Mouse (Mus musculus) c-Kit-positive CD71-negative TER-119-negative erythroid progenitor cells, embryonic 14.5 days (primary cell): Measurements from ENCODE around the gene Hspbap1.

ENCODE experiments used
- DNase-seq: peaks from one replicate; pipeline ENCODE4 v3.0.0-alpha.2; 2013; ENCODE audit warnings: low read depth

Gene Hspbap1

DNA sequence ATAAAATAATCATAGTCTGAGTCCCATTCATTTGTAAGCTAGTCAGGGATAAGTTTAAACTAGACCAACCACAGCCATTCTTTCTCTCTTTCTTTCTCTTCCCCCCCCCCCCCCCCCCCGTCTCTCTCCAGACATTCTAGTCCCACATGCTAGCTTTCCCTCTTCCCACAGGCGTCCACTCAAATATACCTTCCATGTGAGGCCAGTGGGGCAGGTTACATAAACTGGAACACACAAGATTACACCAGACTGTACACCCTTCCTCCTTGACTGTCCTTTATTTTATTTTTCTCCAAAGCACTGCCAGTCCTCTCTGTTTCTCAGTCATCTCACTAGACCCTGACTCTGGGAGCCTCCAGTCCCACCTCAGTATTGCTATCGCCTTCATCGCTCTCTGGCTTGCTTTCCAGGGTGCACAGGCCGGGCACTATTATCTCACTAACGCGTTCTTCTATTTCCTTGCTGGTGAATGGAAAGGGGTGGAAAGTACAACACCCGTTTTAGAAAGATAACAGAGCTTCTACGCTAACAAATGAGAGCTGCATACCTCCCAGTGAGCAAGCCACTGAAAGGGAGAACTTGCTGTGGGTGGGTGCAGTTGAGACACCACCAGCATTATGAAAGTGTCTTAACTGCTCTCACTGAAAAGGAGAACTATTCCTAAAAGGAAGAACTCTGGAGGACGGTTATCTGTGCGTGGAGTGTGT, 6.4 kb upstream of the Hspbap1 start:
- DNase-seq: no peak

DNA sequence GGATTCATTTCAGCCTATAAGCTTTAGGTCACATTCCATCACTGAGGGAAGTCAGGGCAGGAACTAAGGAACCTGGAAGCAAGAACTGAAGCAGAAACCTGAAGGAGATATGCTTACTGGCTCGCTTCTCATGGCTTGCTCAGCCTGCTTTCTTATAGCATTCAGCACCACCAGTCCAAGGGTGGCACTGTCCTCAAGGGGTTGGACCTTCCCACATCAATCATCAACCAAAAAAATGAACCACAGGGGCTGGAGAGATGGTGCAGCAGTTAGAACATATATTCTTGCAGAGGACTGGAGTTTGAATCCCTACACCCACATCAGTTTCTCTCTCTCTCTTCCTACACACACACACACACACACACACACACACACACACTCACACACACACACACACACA, 5.2 kb upstream of the Hspbap1 start:
- DNase-seq: no peak

DNA sequence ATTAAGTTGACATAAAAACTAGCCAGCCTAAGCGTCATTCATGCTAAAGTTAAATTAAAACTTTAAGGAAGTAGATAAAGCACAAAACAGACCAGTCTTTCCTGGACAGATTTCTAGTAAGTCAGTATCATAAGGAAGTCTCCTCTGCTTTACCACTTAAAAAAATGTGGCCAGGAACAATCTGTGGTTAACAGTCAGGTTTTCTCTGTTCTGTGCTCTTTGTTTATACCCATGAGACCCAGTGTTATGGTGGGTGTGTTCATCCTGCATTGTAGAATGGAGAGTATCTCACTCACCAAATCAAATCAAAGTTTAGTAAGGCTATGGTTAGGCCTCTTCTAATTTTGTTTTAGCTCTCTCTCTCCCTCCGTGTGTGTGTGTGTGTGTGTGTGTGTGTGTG, 4.7 kb upstream of the Hspbap1 start:
- DNase-seq: no peak

DNA sequence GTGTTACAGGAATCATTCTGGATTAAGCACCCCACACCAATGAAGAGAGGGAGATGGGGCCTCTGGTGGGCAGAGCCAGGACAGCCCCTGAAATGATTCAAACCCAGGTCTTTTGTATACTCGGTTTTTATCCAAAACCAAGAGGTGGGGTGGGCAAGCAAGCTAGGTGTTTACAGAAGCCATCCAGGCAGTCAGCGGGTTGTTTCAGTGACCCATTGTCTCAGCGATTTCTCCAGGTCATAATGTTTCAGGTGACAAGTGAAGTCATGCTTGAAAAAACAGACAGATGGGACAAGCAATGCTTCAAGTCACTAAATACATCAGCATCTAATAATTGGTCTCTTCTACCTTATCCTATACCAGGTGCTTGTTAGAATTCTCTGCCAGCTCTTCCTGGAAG, 3.8 kb upstream of the Hspbap1 start:
- DNase-seq: no peak

DNA sequence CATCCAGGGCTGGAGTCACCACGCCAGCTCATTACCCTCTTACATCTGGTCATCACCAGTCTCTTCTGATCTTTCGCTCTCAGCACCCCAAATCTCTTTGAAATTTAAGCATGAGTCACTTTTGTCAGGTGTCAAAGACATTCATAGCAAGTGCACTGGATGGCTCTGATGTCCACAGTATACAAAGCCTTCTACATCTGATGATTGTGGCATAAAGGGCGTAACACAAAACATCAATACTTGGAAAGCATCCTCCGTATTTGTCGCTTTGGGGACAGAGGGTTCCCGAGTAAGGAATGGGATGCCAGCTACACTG, 1.7 kb upstream of the Hspbap1 start:
- DNase-seq: no peak

GRCm38 (mm10) chr16:35768785-35769642, 1.2 kb upstream of the Hspbap1 start, which contains the start of gene Dirc2:
Gene Dirc2, minus strand, starts transcription at chr16:35769356.
- DNase-seq: no peak

DNA sequence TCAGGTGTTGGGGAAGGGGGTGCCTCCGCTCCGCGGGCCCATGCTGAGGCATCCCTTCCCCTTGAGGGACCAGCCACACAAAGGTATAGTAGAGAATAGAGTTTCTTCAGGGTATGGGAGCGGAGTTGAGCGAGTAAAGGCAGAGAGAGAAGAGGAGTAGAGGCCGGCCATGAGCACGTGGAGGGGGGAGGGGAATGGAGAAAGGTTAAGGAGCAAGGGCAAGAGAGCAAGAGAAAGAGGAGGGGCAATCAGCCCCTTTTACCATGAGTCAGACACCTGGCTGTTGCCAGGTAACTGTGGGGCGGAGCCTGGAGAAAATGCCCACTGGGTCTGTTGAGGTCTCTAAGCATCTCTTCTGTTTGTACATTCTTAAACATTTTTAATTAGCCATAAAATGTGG, 966 bp downstream of the Hspbap1 start:
- no peak for DNase-seq

GRCm38 (mm10) chr16:35771606-35772005, 1.4 kb downstream of the Hspbap1 start:
- DNase-seq: no peak

- DNase-seq: no peak
Measured at GRCm38 (mm10) chr16:35772598-35772997, 2.4 kb downstream of the Hspbap1 start.

GRCm38 (mm10) chr16:35775835-35776234, 5.7 kb downstream of the Hspbap1 start:
- DNase-seq: no peak

GRCm38 (mm10) chr16:35776737-35777136, 6.6 kb downstream of the Hspbap1 start:
- no peak for DNase-seq

- no peak for DNase-seq
Measured at GRCm38 (mm10) chr16:35777768-35778167, 7.6 kb downstream of the Hspbap1 start.

DNA sequence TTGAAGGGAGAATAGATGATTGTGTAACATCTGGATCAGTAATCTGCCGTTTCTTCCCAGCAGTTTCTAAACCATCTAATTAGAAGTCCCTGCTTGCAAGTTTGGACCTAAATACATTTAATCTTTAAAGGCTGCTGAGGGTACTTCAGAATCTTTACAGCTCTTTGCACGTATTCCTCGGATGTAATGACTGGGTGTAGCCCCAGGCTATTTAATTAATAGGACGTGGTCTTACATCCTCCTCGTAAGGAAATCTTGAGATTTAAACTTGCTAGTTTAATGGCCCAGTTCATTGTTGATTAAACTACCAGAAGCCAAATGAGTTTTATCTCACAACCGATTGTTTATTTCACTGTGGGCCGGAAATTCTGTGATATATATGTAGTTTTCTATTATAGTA, 9.5 kb downstream of the Hspbap1 start:
- no peak for DNase-seq

GRCm38 (mm10) chr16:35781096-35781495, 10.9 kb downstream of the Hspbap1 start:
- no peak for DNase-seq

- no peak for DNase-seq
Measured at GRCm38 (mm10) chr16:35781651-35782050, 11.5 kb downstream of the Hspbap1 start.

- no peak for DNase-seq
Measured at GRCm38 (mm10) chr16:35782451-35783206, 12.5 kb downstream of the Hspbap1 start.

DNA sequence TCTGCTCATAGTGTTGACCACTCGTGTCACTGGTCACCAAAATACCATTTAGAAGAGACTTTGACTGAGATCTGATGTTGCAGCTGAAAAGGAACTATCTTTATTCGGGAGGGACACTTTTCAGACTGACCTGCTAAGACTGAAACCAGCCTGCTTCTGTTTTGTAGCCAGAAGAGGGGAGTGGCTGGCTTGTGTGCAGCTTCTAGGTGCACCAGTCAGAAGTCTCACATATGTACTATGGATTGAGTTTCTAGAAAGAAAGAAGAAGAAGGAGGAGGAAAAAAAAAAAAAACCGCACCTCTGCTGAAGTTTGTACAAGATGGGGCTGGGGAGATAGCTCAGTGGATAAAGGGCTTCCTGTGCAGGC, 13.0 kb downstream of the Hspbap1 start:
- DNase-seq: no peak

- no peak for DNase-seq
Measured at GRCm38 (mm10) chr16:35784134-35784725, 14.1 kb downstream of the Hspbap1 start.

DNA sequence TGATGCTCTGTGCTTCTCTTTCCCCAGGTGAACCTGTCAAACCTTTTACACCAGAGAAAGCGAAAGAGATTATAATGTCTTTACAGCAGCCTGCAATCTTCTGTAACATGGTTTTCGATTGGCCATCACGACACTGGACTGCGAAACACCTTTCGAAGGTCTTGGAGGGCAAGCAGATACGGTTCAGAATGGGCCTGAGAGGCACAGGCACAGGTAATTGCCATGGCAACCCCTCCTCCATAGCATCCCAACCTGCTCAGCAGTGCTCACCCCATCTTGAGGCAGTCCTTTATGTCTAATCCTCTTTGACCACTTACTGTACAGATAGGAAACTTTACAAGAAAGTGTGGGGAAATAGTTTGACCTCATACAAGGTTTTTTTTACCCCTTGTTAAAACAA, 17.0 kb downstream of the Hspbap1 start:
- DNase-seq: no peak

GRCm38 (mm10) chr16:35787568-35788189, 17.5 kb downstream of the Hspbap1 start:
- DNase-seq: no peak

DNA sequence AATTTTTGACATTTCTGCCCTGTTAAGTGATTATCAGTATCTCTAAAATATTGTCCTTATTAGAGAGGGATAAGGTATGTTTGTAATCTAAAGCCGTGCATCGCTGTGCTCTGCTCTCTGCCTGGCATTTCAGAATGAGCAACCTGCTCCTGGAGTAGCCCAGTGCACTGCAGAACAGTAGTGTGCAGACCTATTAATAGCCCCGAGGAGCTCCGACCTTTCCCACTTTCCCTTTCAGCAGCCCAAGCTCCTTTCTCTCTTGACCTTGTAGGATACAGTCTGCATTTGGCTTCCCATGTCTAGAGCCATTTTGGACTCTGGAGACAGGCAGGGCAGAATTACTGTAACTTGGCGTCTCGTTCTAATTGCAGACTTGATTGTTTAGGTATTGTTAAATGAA, 18.2 kb downstream of the Hspbap1 start:
- no peak for DNase-seq

GRCm38 (mm10) chr16:35791962-35792521, 21.9 kb downstream of the Hspbap1 start:
- DNase-seq: no peak
